Mouse (Mus musculus) small intestine, adult 10 weeks (tissue): ENCODE data around the gene Olfr916. TPM values are rescaled to one million over a fixed set of nuclear protein-coding genes. Genes with fewer than 3 reads are reported as not detected.

Experiments used
- polyA plus RNA-seq: library from polyadenylated mRNA; stranded (reverse); fragments of 350-450 nt; fragmentation: Illumina TruSeq; extraction: RNeasy Lipid Tissue Mini Kit (QIAGEN cat#74804); gene quantifications from one replicate; pipeline ENCODE4 v1.2.3, GENCODE M21; 2014; ENCODE audit warnings: low replicate concordance

The Olfr916 gene
- polyA plus RNA-seq: not detected

GRCm38 (mm10) chr9:38659775-38660174, at the start of gene Olfr916:
Gene Olfr916, minus strand, starts transcription at chr9:38659875.

GRCm38 (mm10) chr9:38674501-38674900, 14.8 kb upstream of the Olfr916 start, which contains the start of gene Olfr918:
Gene Olfr918, minus strand, starts transcription at chr9:38674601.

GRCm38 (mm10) chr9:38665742-38666141, 6.1 kb upstream of the Olfr916 start, which contains the start of gene Olfr917:
Gene Olfr917, minus strand, starts transcription at chr9:38665842.

Other genes with a start within 250 kb of the Olfr916 start
- gene Olfr901, start 230.4 kb downstream of the Olfr916 start, polyA plus RNA-seq: not detected
- not detected for gene Olfr902, start 212.2 kb downstream of the Olfr916 start, polyA plus RNA-seq
- gene Olfr904, start 196.7 kb downstream of the Olfr916 start, polyA plus RNA-seq: not detected
- not detected for gene Olfr905, start 188.8 kb downstream of the Olfr916 start, polyA plus RNA-seq
- not detected for gene Olfr906, start 172.8 kb downstream of the Olfr916 start, polyA plus RNA-seq
- gene Olfr907, start 164.1 kb downstream of the Olfr916 start, polyA plus RNA-seq: not detected
- not detected for gene Olfr911-ps1, start 138.3 kb downstream of the Olfr916 start, polyA plus RNA-seq
- gene Olfr910, start 122.0 kb downstream of the Olfr916 start, polyA plus RNA-seq: not detected
- not detected for gene Olfr912, start 79.7 kb downstream of the Olfr916 start, polyA plus RNA-seq
- gene Olfr913, start 67.1 kb downstream of the Olfr916 start, polyA plus RNA-seq: not detected
- gene Olfr914, start 54.8 kb downstream of the Olfr916 start, polyA plus RNA-seq: not detected
- gene Olfr917, start 6.0 kb upstream of the Olfr916 start, polyA plus RNA-seq: not detected
- not detected for gene Olfr918, start 14.7 kb upstream of the Olfr916 start, polyA plus RNA-seq
- not detected for gene Olfr919, start 43.8 kb upstream of the Olfr916 start, polyA plus RNA-seq
- gene Vwa5a, start 58.4 kb upstream of the Olfr916 start, polyA plus RNA-seq: 71.8 TPM
- 0.52 TPM for gene Olfr920, start 92.4 kb upstream of the Olfr916 start, polyA plus RNA-seq
- gene Olfr921, start 113.2 kb upstream of the Olfr916 start, polyA plus RNA-seq: 0.15 TPM
- gene Olfr922, start 154.7 kb upstream of the Olfr916 start, polyA plus RNA-seq: not detected
- gene Olfr923, start 166.7 kb upstream of the Olfr916 start, polyA plus RNA-seq: not detected
- gene Olfr924, start 184.6 kb upstream of the Olfr916 start, polyA plus RNA-seq: not detected
- not detected for gene Olfr26, start 195.2 kb upstream of the Olfr916 start, polyA plus RNA-seq
- not detected for gene Olfr926, start 217.3 kb upstream of the Olfr916 start, polyA plus RNA-seq